Mouse (Mus musculus): ENCODE data around the gene Slc25a25.

The Slc25a25 gene

DNA sequence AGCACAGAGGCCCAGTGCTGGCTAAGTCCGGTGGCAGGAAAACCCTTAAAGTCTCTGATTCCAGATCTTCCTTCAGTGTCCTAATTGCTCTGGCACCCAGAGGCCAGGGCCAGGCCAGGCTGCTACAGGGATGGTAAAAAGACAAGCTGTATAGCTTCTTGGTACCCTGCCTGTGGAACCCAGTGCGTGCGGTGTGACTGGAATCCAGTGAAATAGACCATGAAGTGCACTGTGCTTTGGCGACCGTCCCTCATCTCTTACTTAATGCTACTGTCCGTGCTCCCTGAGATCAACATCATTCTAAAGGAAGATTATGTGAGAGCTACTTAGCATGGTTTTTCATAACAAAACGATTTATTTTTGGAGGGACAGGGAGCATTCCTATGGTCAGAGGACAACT is 39.8 kb downstream of the Slc25a25 start:
- H3K4me3 ChIP-seq (replicated peaks; ENCODE audit: low read length): no peak overlapping the region
- TF ChIP-seq NANOG (IDR thresholded peaks at IDR 0.05; ENCODE audit: borderline replicate concordance, low read length): no peak
- no peak for TF ChIP-seq CTCF (conservative IDR thresholded peaks at IDR 0.05; ENCODE audit: low read length)
- no peak for TF ChIP-seq POU5F1 (IDR thresholded peaks at IDR 0.05; ENCODE audit: borderline replicate concordance, low read length)
- no peaks in the 10 kb centered on the region for H3K4me1 ChIP-seq (replicated peaks; ENCODE audit: low read depth, low read length)
- H3K9me3 ChIP-seq (ENCODE audit: low read length): no peaks in the 10 kb centered on the region
- H3K27me3 ChIP-seq (ENCODE audit: insufficient read depth, low read length): no peaks in the 10 kb centered on the region
- peaks cover 26% of the 10 kb centered on the region for H3K36me3 ChIP-seq (ENCODE audit: insufficient read depth, low read length)

DNA sequence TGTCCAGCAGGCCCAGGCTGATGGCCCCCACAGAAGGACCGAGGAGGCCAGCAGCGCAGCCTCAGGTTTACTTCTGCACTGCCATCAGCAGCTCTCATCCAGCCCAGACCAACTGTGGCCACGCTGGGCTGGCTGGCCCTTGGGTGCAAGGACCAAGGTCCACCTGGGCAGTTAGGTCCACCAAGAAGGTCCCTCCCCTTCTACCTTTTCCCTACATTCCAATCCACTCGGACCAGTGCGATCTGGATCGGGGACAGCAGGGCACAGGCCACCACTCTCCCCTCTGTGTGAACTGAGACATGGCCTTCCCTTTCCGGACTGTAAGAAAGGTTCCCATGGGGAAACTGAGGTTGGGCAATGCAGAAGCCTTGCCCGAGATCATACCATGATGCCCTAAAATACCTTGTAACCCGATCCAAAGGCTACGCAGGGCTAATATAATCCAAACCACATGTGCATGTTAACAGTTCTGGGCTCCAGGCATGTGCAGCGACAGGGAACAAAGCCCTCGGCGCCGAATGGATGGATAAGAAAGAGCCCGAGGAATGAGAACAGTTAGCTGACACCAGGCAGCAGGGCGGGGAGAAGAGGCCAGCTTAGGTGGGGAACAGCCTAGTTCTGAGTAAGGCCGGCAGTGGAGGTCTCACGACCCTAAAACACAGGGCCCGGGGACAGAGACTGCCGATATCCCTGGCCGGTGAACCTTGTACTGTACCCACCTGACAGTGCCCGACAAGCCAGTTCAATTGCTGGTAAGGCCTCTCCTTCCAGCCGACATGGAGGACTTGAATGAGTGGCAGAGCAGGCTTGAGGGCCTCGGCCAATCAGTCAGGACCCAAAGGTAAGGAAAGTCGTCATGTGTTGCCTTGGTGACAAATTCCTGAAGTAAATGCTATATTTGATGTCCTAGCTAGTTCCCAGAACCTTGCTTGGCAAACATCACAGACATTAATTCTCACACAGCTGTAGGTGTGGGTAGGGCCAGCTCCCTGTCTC is 42.5 kb downstream of the Slc25a25 start:
- Histone ChIP-seq H3K4me3 (replicated peaks; ENCODE audit: low read length) (no peak overlapping the region), H3K36me3 (ENCODE audit: insufficient read depth, low read length) (no peaks in the 10 kb centered on the region), H3K27me3 (ENCODE audit: insufficient read depth, low read length) (no peaks in the 10 kb centered on the region), H3K4me1 (replicated peaks; ENCODE audit: low read depth, low read length) (peaks cover 10% of the 10 kb centered on the region), H3K9me3 (ENCODE audit: low read length) (no peaks in the 10 kb centered on the region)
- TF ChIP-seq CTCF (conservative IDR thresholded peaks at IDR 0.05; ENCODE audit: low read length) (no peak), NANOG (IDR thresholded peaks at IDR 0.05; ENCODE audit: borderline replicate concordance, low read length) (no peak)

DNA sequence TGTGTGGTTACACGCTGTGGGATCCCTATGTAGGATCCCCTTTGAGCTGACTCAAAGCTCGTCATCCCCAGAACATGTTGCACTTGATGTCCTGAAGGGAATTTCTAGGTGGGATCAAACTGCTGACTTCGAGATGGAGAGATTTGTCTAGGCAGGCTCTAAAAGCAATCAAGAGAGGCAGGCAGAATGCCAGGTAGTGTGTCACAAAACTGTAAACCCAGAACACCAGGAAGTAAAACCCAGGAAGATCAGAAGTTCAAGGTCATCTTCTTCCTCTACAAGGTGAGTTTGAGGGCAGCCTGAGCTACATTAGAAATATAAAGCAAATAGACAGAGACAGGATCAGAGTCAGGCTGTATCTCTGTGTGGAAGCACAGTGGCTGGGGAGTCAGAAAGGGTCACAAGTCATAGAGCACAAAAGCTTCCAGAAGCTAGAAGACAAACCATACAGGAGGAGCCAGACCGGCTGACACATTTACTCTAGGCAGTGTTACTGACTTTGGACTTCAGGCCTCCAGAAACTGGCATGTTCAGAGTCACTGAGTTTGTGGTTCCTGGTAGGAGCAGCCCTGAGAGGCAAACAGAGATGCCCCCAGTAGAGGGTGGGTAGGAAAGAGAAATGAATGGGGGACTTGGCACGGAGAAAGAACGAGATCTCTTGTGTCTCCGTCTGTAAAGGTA is 44.0 kb downstream of the Slc25a25 start:
- no peak for TF ChIP-seq CTCF (conservative IDR thresholded peaks at IDR 0.05; ENCODE audit: low read length)
- TF ChIP-seq POU5F1 (IDR thresholded peaks at IDR 0.05; ENCODE audit: borderline replicate concordance, low read length): no peak
- no peak overlapping the region for H3K4me3 ChIP-seq (replicated peaks; ENCODE audit: low read length)
- H3K9me3 ChIP-seq (ENCODE audit: low read length): no peaks in the 10 kb centered on the region
- H3K4me1 ChIP-seq (replicated peaks; ENCODE audit: low read depth, low read length): peaks cover 24% of the 10 kb centered on the region
- H3K36me3 ChIP-seq (ENCODE audit: insufficient read depth, low read length): peaks cover 8% of the 10 kb centered on the region
- no peaks in the 10 kb centered on the region for H3K27me3 ChIP-seq (ENCODE audit: insufficient read depth, low read length)

DNA sequence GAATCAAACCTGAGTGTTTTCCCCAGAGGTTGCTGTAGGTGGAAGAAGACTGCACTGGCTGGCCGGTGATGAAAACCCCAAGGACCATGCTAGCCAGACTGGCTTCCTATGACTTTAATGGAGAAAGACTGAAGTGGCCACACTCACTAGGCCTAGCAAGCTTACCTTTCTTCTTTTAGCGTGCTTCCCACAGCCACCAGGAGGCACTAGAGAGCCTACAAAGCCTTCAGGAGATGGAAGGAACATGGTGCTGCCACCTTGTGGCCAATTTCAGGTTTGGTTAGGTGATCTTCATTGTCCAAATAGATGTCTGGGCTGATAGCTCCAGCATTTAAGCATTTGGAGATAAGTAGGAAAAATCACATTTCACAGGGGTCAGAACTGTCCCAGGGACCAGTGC is 46.6 kb downstream of the Slc25a25 start:
- no peaks in the 10 kb centered on the region for H3K9me3 ChIP-seq (ENCODE audit: low read length)
- H3K4me1 ChIP-seq (replicated peaks; ENCODE audit: low read depth, low read length): peaks cover 47% of the 10 kb centered on the region
- no peaks in the 10 kb centered on the region for H3K27me3 ChIP-seq (ENCODE audit: insufficient read depth, low read length)
- peaks cover 32% of the 10 kb centered on the region for H3K36me3 ChIP-seq (ENCODE audit: insufficient read depth, low read length)
- no peak overlapping the region for H3K4me3 ChIP-seq (replicated peaks; ENCODE audit: low read length)
- peak; percentile 99 for TF ChIP-seq CTCF (conservative IDR thresholded peaks at IDR 0.05; ENCODE audit: low read length)
- TF ChIP-seq POU5F1 (IDR thresholded peaks at IDR 0.05; ENCODE audit: borderline replicate concordance, low read length): no peak
- TF ChIP-seq NANOG (IDR thresholded peaks at IDR 0.05; ENCODE audit: borderline replicate concordance, low read length): no peak

DNA sequence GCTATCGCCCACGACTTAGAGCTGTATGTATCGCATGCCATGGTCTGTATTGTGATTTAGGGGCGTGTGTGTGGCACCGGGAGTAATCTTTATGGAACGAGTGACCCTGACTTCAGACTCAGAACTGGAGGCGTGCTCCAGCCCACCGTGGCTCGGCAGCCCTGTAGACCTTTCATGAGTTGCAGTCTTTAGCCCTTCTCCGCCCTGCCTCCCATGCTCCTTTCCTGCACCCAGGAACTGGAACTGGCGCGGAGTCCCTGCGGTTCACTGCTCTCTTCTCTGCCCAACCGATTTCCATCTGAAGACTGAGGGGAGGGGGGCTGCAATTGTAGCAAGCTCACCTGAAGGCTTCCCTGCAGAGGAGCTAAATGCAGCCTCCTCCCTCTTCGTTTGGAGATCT is 54.5 kb downstream of the Slc25a25 start:
- peaks cover 10% of the 10 kb centered on the region for H3K9me3 ChIP-seq (ENCODE audit: low read length)
- peaks cover 53% of the 10 kb centered on the region for H3K4me1 ChIP-seq (replicated peaks; ENCODE audit: low read depth, low read length)
- H3K27me3 ChIP-seq (ENCODE audit: insufficient read depth, low read length): no peaks in the 10 kb centered on the region
- H3K36me3 ChIP-seq (ENCODE audit: insufficient read depth, low read length): peaks cover 26% of the 10 kb centered on the region
- TF ChIP-seq POU5F1 (IDR thresholded peaks at IDR 0.05; ENCODE audit: borderline replicate concordance, low read length) (no peak), NANOG (IDR thresholded peaks at IDR 0.05; ENCODE audit: borderline replicate concordance, low read length) (no peak), CTCF (conservative IDR thresholded peaks at IDR 0.05; ENCODE audit: low read length) (no peak)
- peak overlapping the region; percentile 95 for H3K4me3 ChIP-seq (replicated peaks; ENCODE audit: low read length)

DNA sequence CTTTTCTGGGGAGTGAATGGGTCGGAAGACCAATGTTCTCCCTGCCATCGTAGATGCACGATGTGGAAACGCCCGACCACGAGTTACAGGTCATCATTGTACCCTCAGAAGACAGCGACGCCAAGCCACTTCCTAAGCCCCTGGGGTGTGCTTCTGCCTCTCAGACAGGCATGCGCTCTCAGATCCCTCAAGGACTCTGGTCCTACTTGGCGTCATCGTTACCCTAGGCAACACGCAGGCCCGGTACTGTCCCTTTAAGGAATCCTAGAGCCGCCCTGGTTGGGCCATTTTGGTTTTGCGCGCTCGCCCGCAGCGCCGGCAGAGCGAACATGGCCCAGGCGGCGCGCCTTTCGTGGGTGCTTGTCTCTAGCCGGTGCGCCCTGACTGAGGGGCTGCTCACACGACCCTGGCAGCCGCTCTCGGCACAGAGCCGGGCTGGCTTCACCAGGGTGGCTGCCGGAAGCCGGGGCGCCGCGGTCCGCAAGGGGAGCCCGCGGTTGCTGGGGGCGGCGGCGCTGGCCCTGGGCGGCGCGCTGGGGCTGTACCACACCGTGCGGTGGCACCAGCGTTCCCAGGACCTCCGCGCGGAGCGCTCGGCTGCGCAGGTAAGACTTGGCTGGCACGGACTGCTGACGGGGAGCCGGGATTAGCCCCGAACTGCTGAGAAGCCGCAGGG is 55.2 kb downstream of the Slc25a25 start:
- Histone ChIP-seq H3K4me3 (replicated peaks; ENCODE audit: low read length) (peak overlapping the region; percentile 95), H3K9me3 (ENCODE audit: low read length) (peaks cover 10% of the 10 kb centered on the region), H3K36me3 (ENCODE audit: insufficient read depth, low read length) (peaks cover 20% of the 10 kb centered on the region), H3K27me3 (ENCODE audit: insufficient read depth, low read length) (no peaks in the 10 kb centered on the region), H3K4me1 (replicated peaks; ENCODE audit: low read depth, low read length) (peaks cover 53% of the 10 kb centered on the region)
- TF ChIP-seq CTCF (conservative IDR thresholded peaks at IDR 0.05; ENCODE audit: low read length): no peak
- no peak for TF ChIP-seq POU5F1 (IDR thresholded peaks at IDR 0.05; ENCODE audit: borderline replicate concordance, low read length)
- TF ChIP-seq NANOG (IDR thresholded peaks at IDR 0.05; ENCODE audit: borderline replicate concordance, low read length): no peak

DNA sequence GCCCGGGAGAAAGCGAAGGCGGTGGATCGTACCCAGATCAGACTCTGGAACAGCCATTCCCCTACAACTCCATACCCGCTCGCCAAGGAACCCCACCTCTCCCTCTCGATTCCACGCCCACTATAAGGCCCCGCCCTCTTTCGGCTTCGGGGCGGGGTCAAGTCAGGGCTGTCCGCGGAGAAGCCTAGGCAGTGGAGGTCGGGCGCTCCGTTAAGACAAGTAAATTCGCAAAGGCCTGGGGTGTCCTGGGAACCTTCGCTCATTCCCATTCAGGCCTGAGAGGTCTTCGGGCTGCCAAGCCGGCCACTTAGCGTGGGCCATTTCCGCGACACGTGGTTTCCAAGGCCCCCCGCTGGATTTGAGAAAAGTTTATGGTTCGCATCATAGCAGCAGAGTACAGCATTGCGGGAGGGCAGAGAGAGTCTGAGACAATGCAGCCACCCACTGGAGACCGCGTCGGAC is 55.7 kb downstream of the Slc25a25 start, which contains the start of gene Ptges2:
Gene Ptges2, plus strand, starts transcription at position 413 of the 462 bp plus-strand sequence.
- Histone ChIP-seq H3K27me3 (ENCODE audit: insufficient read depth, low read length) (no peaks in the 10 kb centered on the region), H3K4me3 (replicated peaks; ENCODE audit: low read length) (peak within 1 kb of the TSS; percentile 95), H3K9me3 (ENCODE audit: low read length) (peaks cover 10% of the 10 kb centered on the region), H3K36me3 (ENCODE audit: insufficient read depth, low read length) (peaks cover 15% of the 10 kb centered on the region), H3K4me1 (replicated peaks; ENCODE audit: low read depth, low read length) (peaks cover 53% of the 10 kb centered on the region)
- TF ChIP-seq CTCF (conservative IDR thresholded peaks at IDR 0.05; ENCODE audit: low read length) (no peak), NANOG (IDR thresholded peaks at IDR 0.05; ENCODE audit: borderline replicate concordance, low read length) (no peak), POU5F1 (IDR thresholded peaks at IDR 0.05; ENCODE audit: borderline replicate concordance, low read length) (no peak)

DNA sequence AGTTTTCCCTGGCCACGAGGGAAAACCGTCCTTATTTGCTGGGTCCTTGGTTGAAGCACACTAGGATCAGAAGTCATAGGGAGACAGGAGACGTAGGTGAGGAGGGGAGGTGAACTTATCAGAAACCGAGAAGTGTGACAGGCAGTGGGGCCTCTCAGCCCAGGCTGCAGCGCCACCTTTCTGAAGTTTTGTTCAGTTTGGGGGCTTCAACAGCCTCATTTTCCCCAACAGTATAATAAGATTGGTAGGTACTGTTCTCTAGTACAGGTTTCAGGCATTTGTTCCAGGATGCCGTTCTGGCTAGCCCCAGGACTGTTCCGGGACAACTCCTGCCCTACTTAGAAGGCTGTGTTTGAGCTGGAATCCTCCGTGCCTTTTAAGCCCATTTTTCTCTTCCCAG is 56.3 kb downstream of the Slc25a25 start:
- peaks cover 11% of the 10 kb centered on the region for H3K36me3 ChIP-seq (ENCODE audit: insufficient read depth, low read length)
- no peak for TF ChIP-seq CTCF (conservative IDR thresholded peaks at IDR 0.05; ENCODE audit: low read length)
- no peak for TF ChIP-seq NANOG (IDR thresholded peaks at IDR 0.05; ENCODE audit: borderline replicate concordance, low read length)
- no peak for TF ChIP-seq POU5F1 (IDR thresholded peaks at IDR 0.05; ENCODE audit: borderline replicate concordance, low read length)
- H3K9me3 ChIP-seq (ENCODE audit: low read length): peaks cover 10% of the 10 kb centered on the region
- peak overlapping the region; percentile 95 for H3K4me3 ChIP-seq (replicated peaks; ENCODE audit: low read length)
- no peaks in the 10 kb centered on the region for H3K27me3 ChIP-seq (ENCODE audit: insufficient read depth, low read length)
- peaks cover 53% of the 10 kb centered on the region for H3K4me1 ChIP-seq (replicated peaks; ENCODE audit: low read depth, low read length)

All from E14TG2a.4 (cell line).